Mouse (Mus musculus): Measurements from ENCODE around the gene Tmem40.

The Tmem40 gene

DNA sequence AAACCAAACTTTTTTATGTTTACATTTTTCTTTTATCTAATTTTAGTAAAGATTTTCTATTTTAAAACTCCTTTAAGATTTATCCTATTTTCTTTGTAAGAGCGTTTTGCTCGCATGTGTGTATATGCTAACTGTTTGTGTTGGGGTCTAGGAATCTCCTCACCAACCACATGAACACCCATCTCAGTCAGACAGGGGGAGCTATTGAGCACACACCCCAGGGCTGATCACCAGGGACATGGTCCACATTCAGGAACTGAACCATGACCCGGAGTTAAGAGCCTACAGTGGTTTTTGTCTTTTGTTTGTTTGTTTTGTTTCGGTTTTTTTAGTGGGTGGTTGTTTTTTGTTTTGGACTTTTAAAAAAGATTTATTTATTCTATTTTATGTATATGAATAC is 63.5 kb downstream of the Tmem40 start:
- DNase-seq: no peak

DNA sequence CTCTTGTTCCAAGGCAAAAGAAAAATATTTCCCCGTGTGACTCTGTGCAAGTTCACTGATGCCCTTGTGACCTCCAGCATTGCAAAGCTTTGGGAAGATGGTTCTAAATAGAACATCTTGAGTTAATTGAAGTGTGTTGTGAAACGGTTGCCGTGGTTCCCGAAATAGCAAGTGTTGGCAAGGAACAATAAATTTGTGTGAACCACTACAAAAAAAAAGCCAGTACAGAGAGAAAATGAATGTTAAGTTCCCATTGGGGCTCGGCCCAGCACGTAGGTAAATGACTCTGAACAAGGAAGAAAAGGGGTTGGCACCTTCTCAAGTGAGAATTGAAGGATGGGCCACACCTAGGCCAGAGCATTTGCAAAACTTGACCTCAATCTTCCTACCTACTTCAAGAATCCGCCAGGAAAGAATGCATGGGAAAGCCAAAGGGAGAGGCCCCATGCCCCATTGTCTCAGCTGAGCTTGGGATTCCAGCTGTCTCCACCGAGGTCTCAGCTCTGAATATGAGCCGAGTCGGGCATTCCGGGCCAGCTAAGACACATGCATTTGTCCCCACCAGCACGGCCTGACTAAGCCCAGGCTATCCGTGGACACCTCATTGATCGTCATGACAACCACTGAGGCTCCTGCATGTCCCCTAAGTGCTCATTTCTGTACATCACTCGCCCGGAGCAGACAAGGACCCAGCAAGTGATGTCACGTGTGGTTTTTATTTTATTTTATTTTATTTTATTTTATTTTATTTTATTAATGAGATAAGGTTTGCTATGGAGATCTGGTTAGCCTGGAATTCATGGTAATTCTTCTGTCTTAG is 64.3 kb downstream of the Tmem40 start:
- DNase-seq: no peak

DNA sequence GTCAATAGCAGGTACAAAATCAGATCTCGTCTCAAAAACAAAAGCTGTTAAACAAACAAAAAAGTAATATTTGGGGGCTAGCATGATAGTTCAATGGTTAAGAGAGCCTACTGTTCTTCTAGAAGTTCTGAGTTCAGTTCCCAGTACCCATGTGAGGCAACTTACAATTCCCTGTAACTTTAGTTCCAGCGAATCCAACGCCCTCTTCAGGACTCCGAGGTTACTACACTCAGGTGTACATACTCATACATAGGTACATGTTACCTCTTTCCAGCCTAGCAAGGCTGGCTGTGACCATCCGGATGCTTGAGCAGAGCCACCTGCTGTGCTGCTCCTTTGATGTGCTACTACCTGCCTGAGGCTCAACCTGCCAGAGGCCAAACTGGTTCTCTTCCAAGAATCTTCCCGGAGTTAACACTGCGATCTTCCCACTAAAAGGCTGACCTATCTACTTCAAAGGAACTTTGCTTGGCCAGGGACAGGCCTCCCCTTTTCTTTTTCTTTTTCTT is 65.4 kb downstream of the Tmem40 start:
- no peak for DNase-seq

DNA sequence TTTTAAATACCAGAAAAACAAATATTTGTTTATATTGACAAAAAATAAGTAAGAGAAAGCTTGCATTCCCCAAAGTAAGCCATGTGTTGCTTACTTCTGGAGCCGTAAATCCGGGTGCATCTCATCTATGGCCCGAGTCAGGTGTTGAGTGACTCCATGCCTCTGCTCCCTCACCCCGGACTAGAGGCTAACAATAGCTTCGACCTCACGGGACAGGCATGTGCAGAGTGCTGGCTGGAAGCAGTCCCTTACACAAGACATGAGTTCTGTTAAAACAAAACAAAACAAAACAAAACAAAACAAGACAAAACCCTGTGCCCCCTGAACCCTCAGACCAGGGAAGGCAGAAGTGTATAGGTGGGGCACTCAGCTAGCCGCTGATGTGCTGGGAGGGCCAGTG is 67.1 kb downstream of the Tmem40 start:
- no peak for DNase-seq

DNA sequence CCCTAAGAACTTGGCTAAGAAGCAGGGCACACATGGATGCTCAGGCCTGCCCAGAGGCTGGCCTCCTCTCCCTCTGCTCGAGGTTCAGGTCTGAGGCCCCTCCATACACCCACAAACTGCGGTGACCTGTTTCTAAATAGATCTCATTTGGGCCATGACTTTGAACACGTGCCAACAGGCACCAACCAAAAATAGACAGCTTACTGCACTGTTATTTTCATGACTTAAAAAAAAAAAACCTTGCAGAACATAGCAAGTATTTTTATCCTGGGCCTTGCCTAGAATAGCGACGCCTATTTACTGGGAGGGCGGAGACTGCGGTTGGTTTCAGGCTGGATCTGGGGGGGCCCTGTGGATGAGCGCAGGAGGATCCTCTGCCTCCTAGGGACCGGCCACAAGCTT is 67.8 kb downstream of the Tmem40 start:
- DNase-seq: peak; percentile 49

DNA sequence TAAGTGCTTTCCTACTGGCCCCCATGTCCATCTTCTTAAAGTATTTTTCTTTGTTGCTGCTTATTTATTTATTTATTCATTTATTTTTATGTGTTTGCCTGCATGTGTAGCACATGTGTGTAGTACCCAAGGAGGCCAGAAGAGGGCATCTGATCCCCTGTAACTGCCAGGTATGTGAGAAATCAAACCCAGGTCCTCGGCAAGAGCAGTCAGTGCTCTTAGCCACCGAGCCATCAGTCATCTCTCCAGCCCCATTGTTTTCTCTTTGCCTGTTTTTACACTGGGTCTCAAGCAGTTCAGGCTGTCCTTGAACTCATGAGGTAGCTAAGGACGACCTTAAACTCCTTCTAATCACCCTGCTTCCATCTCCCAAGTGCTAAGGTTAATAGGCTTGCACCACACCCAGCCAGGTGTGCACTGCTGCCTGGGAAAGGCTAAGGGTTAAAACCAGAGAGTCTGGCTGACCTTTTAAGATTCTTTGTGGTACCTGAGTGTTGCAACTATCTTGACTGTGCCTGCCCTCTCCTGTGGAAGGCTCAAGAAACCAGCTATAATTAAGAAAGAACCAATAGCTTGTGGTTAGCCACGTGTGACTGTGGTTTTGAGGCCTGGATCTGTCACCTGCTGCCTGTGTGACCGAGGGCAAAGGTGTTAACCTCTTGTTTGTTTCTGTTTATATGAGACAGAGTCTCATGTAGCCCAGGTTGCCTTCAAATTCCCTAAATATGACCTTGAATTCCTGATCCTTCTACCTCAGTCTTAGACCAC is 69.1 kb downstream of the Tmem40 start:
- DNase-seq: no peak

DNA sequence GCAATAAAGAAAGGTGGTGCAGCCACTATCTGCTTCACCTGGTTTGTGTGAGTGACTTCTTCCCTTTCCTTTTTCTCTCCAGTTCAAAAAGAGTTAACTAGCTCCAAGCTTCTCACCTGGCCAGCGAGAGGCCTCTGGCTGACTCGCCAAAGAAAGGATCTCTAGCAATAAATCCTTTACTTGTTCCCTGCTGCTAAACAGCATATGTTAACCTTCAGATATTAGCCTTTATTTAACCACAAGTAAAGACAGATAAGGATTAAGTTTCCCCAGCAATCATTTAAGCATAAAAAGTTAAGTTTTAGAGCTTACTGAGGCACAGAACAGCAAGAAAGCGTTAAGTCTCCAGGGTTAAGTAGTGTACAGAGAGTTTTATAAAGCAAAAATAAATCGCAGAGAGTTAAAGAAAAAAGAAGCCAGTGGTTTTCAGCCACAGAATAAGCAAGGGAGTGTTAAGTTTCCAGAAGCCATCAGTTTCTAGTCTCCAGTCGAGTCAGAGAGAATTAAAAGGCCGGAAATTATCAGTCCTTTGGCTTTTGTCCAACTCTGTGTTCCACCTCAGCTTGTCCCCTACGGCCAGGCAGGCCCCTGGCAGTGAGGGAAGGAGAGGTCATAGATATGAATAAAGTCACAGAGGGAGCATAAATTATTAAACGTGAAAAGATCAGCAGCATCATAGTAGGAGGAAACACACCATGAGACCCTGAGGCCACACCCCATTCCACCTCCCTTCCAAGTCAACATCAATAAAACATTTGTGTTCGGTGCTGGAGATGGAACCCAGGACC is 69.9 kb downstream of the Tmem40 start:
- DNase-seq: no peak

DNA sequence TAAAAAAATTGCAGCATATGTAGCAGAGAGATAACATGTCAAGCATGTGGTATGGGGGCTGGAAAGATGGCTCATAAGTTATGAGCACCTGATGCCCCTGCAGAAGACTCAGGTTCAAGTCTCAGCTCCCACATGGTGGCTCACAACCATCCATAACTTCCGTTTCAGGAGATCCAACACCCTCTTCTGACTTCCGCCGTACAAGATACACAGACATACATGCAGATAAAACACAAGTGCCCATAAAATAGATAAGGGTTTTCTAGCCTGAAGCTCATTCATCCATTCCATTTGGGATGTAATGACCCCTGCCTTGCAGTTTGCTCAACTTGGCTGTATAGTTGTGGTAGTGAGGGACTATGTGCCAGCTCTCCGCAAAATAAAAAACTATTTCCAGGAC is 72.1 kb downstream of the Tmem40 start:
- DNase-seq: no peak

DNA sequence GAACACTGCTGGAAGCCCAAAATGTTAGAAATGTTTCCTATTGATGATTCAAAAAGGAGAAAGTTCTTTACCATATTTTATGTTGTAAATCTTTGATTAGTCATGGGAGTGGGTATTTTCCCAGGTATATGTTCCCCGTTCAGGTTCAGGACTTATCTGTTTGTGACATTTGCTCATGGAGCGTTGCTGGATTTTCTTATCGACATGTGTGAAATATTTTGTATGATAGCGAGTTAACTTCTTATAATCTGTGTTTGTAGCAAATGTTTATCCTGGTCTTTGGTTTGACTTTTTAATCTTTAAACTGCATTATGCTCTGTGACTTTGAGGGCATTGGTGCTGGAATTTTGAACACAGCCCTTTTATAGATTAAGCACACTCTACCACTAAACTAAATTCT is 73.6 kb downstream of the Tmem40 start:
- no peak for DNase-seq

DNA sequence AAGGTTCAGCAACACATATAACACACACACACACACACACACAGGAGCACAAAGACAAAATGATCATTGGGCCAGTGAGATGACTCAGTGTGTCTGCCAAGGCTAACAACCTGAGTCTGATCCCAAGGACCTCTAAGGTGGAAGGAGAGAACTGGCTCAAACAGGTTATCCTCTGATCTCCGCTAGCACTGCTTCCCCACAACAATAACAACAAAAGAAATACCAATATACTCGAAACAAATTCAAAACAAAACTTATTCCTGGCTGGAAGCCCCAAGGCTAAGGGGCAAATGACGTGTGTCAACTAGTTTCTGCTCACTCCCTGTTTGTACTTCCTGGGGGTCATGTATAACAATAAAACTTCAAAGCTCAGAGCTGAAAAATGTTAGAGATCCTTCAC is 74.5 kb downstream of the Tmem40 start:
- DNase-seq: no peak

DNA sequence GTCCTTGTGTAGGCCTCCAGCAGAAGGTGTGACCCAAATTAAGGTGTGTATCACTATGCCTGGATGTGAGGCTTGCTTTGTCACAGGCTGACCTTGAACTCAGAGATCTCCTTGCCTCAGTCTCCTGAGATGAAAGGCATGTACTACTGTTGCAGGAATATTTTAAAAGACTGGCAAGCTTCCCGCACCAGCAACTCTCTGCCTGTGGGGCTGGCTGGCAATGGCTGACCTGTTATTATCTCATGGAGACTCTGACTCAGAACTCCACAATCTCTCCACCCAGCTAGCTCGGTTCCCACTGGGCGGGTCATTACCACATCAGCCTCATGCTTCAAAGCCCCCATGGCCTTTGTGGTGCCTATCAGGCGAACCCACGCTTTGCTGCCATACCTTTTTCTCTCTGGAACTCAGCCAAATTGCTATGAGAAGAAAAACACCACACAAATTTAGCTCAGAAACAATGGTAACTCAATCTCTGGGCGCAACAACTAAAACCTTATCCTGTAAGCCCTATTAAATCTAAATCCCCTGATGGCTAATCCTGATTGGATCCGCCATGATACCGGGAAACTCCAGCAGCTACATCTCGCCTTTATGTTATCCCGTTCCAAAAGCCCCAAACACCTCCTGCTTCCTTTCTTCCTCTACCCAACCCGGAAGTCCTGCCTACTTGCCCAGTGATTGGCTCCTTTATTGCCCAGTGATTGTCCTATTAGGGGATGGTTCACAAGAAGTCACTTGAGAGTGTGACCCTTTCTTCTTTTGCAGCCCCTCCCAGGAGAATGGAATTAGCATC is 77.2 kb downstream of the Tmem40 start:
- no peak for DNase-seq

DNA sequence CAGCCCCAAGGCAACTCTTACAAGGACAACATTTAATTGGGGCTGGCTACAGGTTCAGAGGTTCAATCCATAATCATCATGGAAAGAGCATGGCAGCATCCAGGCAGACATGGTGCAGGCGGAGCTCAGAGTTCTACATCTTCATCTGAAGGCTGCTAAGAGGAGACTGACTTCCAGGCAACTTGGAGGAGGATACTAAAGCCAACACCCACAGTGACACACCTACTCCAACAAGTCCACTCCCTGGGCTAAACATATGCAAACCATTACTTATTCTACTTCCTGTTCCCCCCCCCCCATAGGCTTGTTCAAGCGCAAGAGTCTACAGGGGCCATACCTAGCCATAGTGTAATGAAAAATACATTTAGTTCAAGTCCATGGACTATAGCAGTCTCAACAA is 77.9 kb downstream of the Tmem40 start:
- DNase-seq: no peak

DNA sequence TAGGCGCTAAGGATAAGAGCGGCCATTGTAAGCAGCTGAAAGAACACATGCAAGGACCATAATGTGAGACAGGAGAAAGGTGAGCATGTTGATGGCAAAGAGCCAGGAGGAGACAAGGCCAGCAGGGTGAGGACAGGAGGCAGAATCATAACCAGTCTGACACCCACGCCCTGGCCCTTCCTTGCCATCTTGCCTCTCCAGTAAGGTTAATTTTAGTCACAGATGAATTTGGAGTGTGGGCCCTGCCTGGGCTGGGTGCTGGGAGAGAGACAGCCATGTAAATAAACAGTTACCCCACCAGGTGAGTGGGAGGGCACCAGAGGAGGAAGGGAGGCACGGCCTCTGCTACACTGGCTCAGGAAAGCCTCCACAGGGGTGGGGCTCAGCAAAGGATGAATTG is 81.1 kb downstream of the Tmem40 start:
- no peak for DNase-seq
